Mouse (Mus musculus) CD4-positive, CD25-positive, alpha-beta regulatory T cell, adult 2 months (primary cell): ENCODE data around the gene Sox15.
"Not testable (repeated sequence)": the region's sequence is repeated elsewhere in the genome, so short reads cannot be mapped to it uniquely, and the experiment has no call there.

ENCODE experiments used
- DNase-seq: peaks from one replicate; pipeline ENCODE4 v3.0.0-alpha.2; 2012; ENCODE audit warnings: low read depth, low spot score

Sox15 gene

DNA sequence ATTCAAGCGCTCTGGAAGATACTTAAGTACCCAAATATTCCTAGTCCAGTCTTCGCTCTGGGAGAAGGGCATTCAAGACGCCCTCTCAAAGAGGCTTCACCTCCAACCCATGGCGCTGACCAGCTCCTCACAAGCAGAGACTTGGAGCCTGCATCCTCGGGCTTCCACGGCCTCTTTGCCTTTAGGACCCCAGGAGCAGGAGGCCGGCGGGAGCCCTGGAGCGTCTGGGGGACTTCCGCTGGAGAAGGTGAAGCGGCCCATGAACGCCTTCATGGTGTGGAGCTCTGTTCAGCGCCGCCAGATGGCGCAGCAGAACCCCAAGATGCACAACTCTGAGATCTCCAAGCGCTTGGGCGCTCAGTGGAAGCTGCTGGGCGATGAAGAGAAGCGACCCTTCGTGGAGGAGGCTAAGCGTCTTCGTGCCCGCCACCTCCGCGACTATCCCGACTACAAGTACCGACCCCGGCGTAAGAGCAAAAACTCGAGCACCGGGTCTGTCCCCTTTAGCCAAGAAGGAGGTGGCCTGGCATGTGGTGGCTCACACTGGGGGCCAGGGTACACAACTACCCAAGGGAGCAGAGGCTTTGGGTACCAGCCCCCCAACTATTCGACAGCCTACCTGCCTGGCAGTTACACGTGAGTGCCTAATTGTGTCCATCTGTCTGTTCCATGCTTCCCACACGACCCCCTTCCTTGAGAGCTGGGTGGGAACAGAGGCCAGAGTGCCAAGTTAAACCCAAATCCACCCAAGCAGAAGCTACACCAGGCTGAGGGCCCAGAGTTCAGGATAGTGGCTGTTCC lies at the start of gene Sox15:
Gene Sox15, plus strand, starts transcription at position 51 of the 801 bp plus-strand sequence.
- peak; percentile 66 for DNase-seq

GRCm38 (mm10) chr11:69605726-69606490 lies 49.2 kb upstream of the Sox15 start, which contains the start of gene Atp1b2:
Gene Atp1b2, minus strand, starts transcription at chr11:69605942.
- peak; percentile 79 for DNase-seq

DNA sequence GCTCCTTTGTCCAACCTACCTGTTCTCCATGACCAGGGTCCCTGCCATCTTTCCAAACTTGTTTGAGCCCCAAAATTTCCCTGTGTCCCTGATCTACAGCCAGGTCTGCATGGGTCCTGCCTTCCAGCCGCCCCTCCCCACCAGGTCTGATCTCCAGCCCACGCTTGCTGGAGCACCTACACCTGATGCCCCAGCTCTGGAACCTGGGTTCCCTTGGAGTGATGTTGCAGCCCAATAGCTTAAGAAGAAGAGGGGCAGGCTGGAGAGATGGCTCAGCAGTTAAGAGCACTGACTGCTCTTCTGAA lies 48.7 kb upstream of the Sox15 start:
- DNase-seq: no peak

GRCm38 (mm10) chr11:69606832-69607231 lies 48.3 kb upstream of the Sox15 start:
- DNase-seq: no peak

DNA sequence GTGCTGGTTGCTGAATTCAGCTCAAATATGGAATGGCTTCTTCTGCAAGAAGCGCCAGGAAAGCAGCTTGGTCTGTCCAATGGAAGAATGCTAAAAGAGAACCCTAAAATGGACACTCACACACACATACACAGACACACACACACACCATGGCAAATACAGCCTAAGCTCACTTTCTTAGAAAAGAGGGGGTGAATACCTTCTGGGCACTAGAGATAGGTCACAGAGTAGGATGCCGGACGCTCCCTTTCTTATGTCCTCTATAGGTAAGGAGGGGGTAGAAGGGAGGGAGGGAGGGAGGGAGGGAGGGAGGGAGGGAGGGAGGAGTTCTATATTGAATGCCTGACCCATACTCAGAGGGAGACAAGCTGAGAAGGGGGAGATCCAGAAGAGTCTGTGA lies 46.6 kb upstream of the Sox15 start:
- no peak for DNase-seq

DNA sequence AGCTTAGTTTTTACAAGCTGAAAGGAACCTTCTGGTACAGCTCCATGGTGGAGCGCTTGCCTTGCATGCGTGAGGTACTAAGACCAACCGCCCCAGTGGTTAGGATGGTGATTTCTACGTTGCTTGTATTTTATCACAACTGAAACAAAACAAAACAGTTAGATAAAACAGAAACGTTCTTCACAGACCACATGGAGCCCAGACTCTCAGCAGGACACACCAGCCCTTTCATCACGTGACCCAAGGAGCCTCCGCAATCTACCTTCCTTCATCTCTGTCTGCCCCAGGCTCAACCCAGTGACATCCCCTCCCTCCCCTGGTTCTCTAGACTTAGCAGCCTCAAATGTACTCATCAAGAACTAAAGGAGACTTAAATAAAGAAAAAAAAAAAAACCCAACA lies 45.7 kb upstream of the Sox15 start:
- DNase-seq: no peak

DNA sequence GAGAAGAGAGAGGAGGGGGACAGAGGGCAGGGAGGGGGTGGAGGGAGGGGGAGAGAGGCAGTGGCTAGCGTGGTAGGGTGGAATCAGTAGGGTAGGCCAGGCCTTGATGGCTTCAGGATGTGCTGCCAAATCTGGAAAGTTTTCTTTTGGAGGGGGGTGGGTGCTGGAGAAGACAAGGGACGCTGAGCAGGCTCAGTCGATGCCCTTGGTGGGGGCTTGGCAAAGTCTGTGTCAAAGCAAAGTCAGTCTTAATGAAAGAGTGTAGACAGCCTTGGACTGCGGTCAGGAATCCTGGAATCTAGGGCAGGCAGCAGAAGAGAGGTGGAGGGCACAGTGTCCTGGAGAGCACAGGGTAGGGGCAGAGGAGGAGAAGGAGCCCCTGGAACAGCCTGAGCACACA lies 44.2 kb upstream of the Sox15 start:
- no peak for DNase-seq

- DNase-seq: peak; percentile 62
These were observed 41.4 kb upstream of the Sox15 start for GRCm38 (mm10) chr11:69613553-69614256.

GRCm38 (mm10) chr11:69614257-69614588 lies 40.9 kb upstream of the Sox15 start:
- not testable (repeated sequence) for DNase-seq

GRCm38 (mm10) chr11:69616781-69617180 lies 38.3 kb upstream of the Sox15 start:
- DNase-seq: no peak

DNA sequence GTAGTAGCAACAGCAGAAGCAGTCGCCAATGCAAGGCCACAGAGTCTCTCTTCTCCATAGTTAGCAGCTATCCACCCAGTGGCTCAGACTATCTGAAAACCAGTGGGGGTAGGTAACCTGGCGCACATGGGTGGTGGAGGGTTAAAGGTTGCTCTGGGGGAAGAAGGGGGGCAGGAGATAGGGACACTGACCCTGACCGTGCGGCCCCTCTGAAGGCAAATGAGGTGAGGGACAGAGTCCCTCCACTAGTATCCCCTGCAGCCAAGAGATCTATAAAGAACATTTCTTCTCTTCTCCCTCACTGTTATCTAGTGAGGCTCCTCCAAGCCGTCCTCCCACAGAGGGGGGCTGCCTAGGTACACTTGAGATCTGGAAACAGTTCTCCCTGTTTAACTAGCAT lies 37.3 kb upstream of the Sox15 start, which contains the start of gene Shbg:
Gene Shbg, minus strand, starts transcription at position 101 of the 400 bp plus-strand sequence.
- no peak for DNase-seq

GRCm38 (mm10) chr11:69620394-69621081 lies 34.6 kb upstream of the Sox15 start:
- DNase-seq: no peak

- no peak for DNase-seq
These were observed 33.4 kb upstream of the Sox15 start, which contains the start of gene Sat2 for GRCm38 (mm10) chr11:69621571-69622268. Gene Sat2, plus strand, starts transcription at chr11:69622024.

- DNase-seq: no peak
These were observed 32.7 kb upstream of the Sox15 start for GRCm38 (mm10) chr11:69622406-69622805.

DNA sequence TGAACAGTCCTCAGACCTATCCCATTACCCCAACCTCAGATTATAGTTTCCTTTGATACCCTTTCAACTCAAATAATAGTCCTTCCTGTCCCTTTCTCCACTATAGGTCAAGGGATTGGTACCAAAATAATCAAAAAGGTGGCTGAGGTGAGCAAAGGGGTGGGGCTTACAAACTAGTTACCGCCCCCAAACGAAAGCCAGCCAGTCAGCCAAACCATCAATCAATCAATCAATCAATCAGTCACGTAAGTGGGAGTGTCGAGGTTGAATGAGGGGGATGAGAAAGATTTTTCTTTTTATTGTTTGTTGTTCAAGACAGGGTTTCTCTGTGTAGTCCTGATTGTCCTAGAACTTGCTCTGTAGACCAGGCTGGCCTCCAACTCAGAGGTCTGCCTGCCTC lies 32.1 kb upstream of the Sox15 start:
- DNase-seq: no peak

- DNase-seq: not testable (repeated sequence)
These were observed 30.8 kb upstream of the Sox15 start for GRCm38 (mm10) chr11:69624339-69624738.

DNA sequence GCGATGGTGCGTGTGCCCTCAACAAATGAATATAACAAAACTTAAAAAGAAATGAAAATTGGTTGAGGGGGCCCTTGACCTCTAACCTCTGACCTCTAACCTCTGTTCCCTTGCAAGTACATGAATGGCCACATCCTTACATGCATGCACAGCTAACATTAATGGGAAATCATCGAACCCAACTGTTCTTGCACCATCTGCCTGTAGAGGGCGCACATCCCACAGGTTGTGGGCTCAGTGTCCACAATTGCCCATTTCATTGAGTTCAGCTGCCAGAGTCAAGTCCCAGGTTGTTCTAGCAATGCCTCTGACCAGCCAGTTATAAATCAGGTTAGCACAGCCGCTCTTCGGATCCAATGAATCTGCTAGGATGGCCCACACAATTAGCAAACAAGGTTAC lies 26.8 kb upstream of the Sox15 start:
- DNase-seq: peak; percentile 87

GRCm38 (mm10) chr11:69629802-69630201 lies 25.3 kb upstream of the Sox15 start:
- peak; percentile 81 for DNase-seq

DNA sequence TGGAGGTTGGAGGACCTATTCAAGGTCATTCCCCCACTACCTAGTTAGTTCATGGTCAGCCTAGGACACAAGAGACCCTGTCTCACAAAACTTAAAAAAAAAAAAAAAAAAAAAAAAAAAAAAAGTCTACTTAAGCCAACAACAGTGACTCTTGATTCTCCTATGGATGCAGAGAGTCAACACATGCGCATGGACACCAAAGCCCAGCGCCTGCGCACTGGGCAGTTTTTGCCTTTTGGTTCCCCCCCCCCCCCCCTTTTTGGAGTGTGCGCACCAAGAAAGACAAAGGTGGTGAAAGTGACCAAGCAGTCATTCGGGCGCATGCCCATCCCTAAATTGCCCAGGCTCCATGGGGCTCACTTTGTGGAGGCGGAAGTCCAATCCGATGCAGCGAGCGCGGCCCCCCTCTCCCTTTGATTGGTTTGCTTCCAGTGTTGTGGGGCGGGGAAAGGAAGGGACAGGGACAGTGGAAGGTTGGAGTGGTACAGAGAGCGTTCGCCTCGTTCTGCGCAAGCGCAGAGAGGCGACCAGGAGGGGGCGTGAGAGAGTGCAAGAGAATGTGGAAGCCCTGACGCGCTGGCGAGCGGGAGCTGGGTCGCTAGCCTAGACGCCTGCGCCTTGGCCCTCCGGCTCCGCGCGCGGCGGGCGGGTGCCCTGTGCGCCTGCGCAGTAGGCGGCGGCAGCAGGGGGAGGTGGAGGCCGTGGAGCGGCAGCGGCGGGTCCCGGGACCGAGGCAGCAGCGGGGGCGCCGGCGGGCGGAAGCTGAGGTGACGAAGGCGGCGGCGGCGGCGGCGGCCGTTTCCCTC lies 22.6 kb upstream of the Sox15 start, which contains the start of gene Fxr2:
Gene Fxr2, plus strand, starts transcription at position 707 of the 806 bp plus-strand sequence.
- DNase-seq: peak; percentile 99
